Mouse (Mus musculus) spleen, embryonic (tissue): ENCODE measurements at regions not wholly inside any gene's neighbourhood (a gene's known extent, or its start where the extent isn't known, plus 50 kb on each side); places are given as distances from the start of the nearest gene placed in this dataset.

ENCODE experiments used
- CTCF ChIA-PET: fragments of 350-600 bp; sonication (Branson Sonifier 250); formaldehyde crosslinking; loops from one replicate; lab custom pipeline; 2022; lab: Charles Lee

DNA sequence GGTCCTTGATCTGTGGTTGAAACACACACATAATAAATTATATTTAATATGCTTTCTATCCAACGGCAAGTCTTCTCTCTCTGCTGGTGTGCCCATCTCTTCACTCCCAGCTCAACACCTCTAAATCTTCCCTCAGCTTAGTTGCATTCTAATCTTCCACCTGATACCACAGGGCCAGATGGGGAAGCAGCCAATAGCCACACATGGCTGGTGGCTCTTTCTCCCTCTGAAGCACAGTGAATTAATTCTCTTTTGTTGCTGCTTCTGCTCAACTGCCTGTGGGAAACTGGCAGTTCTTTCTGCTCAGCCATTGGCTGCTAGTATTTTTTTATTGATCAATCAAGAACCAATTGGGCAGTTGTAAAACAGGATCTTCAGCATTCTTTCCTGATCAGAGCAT is 750.0 kb downstream of the Serpinb8 start:
- CTCF ChIA-PET: no interaction called here

- CTCF ChIA-PET: no interaction called here
These were observed 751.5 kb downstream of the Serpinb8 start for GRCm38 (mm10) chr1:108341352-108341751.

GRCm38 (mm10) chr1:108363788-108364187 is 774.0 kb downstream of the Serpinb8 start:
- CTCF ChIA-PET: no interaction called here

DNA sequence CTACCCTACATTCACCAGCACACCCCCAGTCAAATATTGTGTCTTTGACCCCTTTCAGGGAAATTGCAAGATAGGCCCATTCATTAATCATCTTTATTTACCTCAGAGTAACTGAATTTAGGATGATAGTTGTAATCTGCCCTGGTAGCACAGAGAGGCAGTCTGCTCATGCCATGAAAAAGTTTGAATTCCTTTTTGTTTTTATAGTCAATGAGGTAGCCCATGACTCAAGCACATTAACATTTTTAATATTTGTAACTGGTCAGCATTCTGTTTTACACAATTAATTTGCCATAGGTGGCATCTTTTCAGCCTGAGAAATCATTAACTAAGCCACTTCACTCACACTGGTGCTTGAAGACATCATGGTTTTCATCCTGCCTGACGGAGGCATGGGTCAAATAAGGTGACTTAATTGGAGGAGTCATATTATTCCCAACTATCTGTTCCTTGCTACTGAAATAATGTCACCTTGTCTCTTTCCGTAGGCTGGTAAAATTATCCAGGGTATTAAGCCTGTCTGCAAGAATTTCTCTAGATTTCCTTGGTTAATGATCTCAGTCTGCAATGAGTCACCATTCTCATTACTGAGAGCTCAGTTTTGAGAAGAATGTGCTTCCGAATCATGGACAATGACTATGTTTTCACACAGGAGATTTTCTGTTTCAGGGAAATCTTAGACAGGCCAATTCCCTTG is 780.2 kb downstream of the Serpinb8 start:
- CTCF ChIA-PET: interaction anchor here (0.5 kb wide), 1 partner anchor 526 kb away, joined by 5 read pairs; no protein-coding TSS in a partner anchor

DNA sequence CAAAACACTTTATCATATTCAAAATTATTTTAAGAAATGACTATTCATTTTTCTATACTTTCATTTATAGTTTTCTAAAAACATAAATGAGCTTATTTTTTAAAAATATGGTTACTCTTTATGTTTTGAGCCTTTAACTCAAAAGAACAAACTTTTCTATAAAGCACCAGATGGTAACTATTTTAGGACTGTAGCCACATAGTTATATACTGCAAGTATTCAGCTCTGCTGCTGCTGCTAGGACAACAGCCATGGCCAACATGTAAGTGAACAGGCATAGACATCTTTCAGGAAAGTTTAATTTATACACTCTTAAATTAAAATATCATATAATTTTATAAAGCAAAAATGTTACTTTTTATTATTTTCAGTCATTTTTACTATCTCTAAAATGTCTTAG is 800.1 kb downstream of the Serpinb8 start:
- CTCF ChIA-PET: no interaction called here

- CTCF ChIA-PET: no interaction called here
These were observed 800.7 kb downstream of the Serpinb8 start for GRCm38 (mm10) chr1:108390497-108390896.

GRCm38 (mm10) chr1:108439845-108440244 is 850.0 kb downstream of the Serpinb8 start:
- CTCF ChIA-PET: no interaction called here

GRCm38 (mm10) chr1:108452776-108453175 is 863.0 kb downstream of the Serpinb8 start:
- CTCF ChIA-PET: no interaction called here

- CTCF ChIA-PET: no interaction called here
These were observed 882.2 kb downstream of the Serpinb8 start for GRCm38 (mm10) chr1:108472031-108472430.

DNA sequence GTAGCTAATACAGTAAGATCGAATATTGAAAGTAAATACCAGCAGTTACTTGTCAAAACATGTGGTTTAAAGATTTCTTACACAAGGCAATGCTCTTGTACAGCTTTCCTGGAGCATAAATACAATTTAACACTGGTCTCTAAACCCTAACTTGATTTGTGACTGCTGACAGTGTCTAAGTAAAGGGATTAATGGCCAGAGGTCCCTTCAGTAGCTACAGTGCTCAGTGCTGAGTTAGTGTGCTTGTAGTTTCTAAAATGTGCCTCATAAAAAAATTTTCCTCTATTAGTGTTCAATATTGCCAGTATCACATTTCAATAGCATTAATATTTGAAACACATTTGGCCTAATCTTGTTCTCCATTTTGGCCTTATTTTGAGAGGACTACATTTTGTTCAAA is 909.0 kb downstream of the Serpinb8 start:
- CTCF ChIA-PET: no interaction called here

DNA sequence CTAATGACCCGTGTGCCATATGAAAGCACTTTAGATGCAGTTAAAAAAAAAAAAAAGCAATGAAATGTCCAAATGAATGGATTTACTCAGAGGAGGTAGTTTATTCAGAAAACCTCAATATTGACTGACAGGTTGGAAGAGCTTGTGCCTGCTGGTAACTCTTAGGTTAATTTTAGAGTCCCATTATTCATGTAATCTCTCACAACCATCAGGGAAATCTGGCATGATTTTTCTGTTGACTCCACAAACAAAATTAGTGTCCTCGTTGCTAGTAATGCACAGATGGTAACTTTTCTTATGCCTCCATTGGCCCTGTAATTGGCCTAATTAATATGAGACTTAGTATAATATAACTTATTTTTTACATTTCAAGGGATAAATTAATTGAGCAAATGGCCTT is 937.6 kb downstream of the Serpinb8 start:
- CTCF ChIA-PET: no interaction called here

DNA sequence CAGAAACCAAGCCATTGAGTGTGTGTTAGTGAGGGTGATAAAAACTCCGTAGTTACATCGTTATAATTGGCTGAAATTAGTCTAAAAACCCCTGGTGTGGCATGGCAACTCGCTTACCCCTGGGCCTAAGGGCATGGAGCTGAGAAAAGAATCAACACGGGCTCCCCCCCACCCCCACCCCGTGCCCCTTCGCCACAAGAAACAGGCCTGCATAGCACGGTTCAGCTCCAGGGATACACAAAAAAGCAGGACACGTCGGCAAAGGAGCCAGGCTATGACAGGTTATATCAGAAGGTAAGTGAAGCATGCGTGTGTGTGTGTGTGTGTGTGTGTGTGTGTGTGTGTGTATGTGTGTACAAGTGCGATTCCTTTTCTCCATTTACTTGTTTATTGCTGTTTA is 948.4 kb downstream of the Serpinb8 start:
- CTCF ChIA-PET: no interaction called here

- CTCF ChIA-PET: no interaction called here
These were observed 958.9 kb downstream of the Serpinb8 start for GRCm38 (mm10) chr1:108548721-108549120.

- CTCF ChIA-PET: no interaction called here
These were observed 969.1 kb downstream of the Serpinb8 start for GRCm38 (mm10) chr1:108558882-108559281.

GRCm38 (mm10) chr1:108562981-108563380 is 973.2 kb downstream of the Serpinb8 start:
- CTCF ChIA-PET: no interaction called here

GRCm38 (mm10) chr1:108571977-108572376 is 982.2 kb downstream of the Serpinb8 start:
- CTCF ChIA-PET: no interaction called here

GRCm38 (mm10) chr1:108572765-108573164 is 983.0 kb downstream of the Serpinb8 start:
- CTCF ChIA-PET: no interaction called here

DNA sequence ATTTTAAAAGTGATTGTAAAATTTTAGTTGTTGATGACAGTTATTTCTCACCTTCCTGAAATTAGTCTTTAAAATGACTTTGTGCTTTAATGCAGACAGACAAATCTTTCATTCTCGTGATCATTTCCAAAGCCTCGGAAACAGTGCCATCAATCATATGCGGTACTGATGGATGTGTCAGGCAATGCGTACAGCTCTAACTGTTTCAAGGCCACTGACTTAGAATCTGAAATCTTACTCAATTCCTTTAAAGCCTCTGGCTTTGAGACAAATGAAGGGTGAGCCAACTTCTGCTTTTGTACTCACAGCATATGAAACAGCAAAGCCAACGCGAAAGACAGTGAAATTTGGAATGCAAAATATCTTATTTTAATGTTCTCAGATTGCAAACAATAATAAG is 987.0 kb downstream of the Serpinb8 start:
- CTCF ChIA-PET: no interaction called here

- CTCF ChIA-PET: no interaction called here
These were observed 988.0 kb downstream of the Serpinb8 start for GRCm38 (mm10) chr1:108577793-108578192.

- CTCF ChIA-PET: no interaction called here
These were observed 1003.1 kb downstream of the Serpinb8 start for GRCm38 (mm10) chr1:108592720-108593422.

DNA sequence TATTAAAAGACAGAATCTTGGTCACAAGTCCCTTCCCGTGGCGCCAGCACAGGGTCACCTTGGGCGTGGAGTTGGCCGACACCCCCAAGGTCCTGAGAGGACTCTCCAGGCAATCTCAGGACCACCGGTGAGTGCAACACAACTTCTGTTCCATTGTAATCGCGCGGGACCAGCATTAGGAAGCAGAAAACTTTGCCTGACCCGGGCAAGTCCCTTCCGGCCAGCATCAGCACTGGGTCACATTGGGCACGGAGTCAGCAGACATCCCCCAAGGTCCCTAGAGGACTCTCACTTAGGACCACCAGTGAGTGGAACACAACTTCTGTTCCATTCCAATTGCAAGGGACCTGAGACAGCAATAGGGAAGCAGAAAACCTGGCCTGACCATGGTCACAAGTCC is 1007.3 kb downstream of the Serpinb8 start:
- CTCF ChIA-PET: no interaction called here
